Mouse (Mus musculus) splenic B cell, adult 2 months (primary cell): ENCODE measurements around the gene Sox11.

Source experiments
- DNase-seq: peaks from one replicate; pipeline ENCODE4 v3.0.0-alpha.2; 2011; ENCODE audit warnings: low read depth, low spot score
- H3K27me3 ChIP-seq: 2 replicates; pipeline ENCODE4 v1.6.1; 2012; ENCODE audit warnings: mild to moderate bottlenecking, low read length, moderate library complexity, mixed read lengths; ENCODE audit not compliant: control insufficient read depth, poor library complexity, insufficient read depth, severe bottlenecking
- H3K36me3 ChIP-seq: 2 replicates; pipeline ENCODE4 v1.6.1; 2012; ENCODE audit warnings: mild to moderate bottlenecking, low read length, moderate library complexity, mixed read lengths; ENCODE audit not compliant: control insufficient read depth, poor library complexity, insufficient read depth, severe bottlenecking

The Sox11 gene

DNA sequence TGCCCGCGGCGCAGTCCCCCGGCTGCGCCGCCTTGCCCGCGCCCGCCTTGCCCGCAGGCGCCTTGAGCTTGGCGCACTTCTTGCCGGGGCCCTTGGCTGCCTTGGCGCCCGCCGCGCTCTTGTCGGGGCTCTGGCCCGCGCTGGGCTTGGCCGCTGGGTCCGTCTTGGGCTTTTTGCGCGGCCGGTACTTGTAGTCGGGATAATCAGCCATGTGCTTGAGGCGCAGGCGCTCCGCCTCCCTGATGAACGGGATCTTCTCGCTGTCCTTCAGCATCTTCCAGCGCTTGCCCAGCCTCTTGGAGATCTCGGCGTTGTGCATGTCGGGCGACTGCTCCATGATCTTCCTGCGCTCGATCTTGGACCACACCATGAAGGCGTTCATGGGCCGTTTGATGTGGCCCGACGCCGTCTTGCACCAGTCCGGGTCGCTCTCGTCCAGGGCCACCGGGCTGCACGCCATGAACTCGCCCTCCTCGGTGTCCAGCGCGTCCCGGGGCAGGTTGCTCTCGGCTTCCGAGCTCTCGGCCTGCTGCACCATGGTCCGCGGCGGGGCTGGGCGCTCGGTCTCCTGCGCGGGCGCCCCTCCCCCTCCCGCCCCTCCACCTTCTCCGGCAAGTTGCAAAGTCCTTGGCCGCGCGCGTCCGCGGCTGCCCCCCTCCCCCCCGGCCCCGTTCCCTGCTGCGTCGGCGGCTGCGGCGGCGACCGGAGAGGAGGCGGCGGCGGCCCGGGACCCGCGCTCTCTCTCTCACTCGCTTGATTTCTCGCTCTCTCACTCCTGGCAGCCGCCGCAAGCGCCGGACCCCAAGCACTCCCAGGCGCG, at the start of gene Sox11:
Sox11 (minus strand) TSS at position 704 of the 820 bp plus-strand sequence.
- Histone ChIP-seq H3K36me3 (no peaks in the 10 kb centered on the region), H3K27me3 (0 out of 2 replicates have a peak, but pooled peaks cover 3% of the 10 kb centered on the region)
- DNase-seq: no peak

DNA sequence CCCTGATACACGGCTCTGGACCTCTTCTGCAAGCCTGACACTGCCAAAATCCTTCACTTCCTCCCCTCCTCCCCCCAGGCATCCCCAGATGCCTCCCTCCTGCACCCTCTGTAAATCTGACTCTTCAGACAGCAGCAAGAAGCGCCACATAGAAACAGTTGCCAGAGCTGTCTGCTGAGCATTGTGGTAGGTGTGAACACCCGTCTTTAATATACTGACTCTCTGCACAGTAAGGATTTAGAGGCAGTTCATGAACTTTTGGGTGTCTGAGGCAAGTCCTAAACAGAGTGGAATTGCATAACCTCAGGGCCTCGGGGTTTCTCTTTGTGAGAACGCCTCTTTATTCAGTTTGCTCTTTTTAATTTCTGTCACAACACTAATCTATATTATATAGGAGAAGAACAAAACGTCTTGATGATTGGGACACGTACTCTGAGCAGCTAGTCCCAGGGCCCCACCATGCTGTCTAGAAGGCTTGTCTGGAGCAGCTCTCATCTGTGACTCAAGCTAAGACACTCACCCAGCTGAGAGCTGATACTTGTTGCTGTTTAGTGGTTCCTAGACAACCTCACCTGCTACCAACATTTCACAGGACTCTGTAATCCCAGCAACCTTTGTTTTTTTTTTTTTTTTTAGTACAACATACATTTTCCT, 49.4 kb upstream of the Sox11 start:
- DNase-seq: no peak
- no peaks in the 10 kb centered on the region for H3K36me3 ChIP-seq
- no peaks in the 10 kb centered on the region for H3K27me3 ChIP-seq

GRCm38 (mm10) chr12:27390439-27390838, 48.1 kb upstream of the Sox11 start:
- Histone ChIP-seq H3K36me3 (no peaks in the 10 kb centered on the region), H3K27me3 (no peaks in the 10 kb centered on the region)
- no peak for DNase-seq

- no peak for DNase-seq
- no peaks in the 10 kb centered on the region for H3K36me3 ChIP-seq
- no peaks in the 10 kb centered on the region for H3K27me3 ChIP-seq
These were observed 47.1 kb upstream of the Sox11 start for GRCm38 (mm10) chr12:27389429-27389828.

DNA sequence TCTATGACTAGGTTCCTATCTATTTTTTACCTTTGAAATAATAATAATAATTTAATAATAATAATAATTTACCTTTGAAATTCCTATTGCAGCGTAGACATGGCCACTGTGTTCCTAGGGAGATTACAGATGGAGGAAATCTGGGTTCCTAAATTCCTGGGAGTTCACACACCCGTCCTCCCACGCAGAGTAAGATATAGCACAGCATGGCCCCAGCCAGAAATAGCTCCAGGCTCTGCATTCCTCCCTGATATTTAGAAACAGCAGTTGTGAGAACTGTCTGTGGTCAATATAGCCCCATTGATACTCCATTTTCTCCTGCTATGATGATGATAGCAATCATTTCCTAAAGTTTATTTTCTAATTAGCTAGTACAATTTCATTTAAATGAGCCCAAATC, 30.1 kb upstream of the Sox11 start:
- no peaks in the 10 kb centered on the region for H3K27me3 ChIP-seq
- DNase-seq: no peak

DNA sequence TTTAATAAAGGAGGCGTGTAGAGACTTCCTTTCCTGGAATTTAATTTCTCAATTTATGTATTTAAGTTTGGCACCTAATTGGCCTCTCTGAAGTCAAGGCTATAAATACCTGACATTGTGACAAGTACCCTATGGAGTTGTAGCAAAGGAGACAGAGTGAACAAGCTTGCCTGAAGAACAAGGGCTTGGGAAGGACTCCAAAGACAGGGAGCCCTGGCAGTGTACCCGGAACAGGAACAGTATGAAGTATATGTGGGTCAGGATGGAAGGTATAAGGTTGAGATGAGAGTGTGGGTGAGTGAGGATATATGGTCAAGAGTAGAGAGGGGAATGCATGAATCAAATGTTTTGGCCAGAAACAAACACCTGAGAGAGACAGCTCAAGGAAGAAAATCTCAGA, 28.4 kb upstream of the Sox11 start:
- H3K36me3 ChIP-seq: no peaks in the 10 kb centered on the region
- no peaks in the 10 kb centered on the region for H3K27me3 ChIP-seq
- DNase-seq: no peak

More for the DNA sequence above, 30.1 kb upstream of the Sox11 start:
- H3K36me3 ChIP-seq: no peaks in the 10 kb centered on the region

GRCm38 (mm10) chr12:27367476-27367875, 25.1 kb upstream of the Sox11 start:
- H3K27me3 ChIP-seq: no peaks in the 10 kb centered on the region
- no peak for DNase-seq
- no peaks in the 10 kb centered on the region for H3K36me3 ChIP-seq

DNA sequence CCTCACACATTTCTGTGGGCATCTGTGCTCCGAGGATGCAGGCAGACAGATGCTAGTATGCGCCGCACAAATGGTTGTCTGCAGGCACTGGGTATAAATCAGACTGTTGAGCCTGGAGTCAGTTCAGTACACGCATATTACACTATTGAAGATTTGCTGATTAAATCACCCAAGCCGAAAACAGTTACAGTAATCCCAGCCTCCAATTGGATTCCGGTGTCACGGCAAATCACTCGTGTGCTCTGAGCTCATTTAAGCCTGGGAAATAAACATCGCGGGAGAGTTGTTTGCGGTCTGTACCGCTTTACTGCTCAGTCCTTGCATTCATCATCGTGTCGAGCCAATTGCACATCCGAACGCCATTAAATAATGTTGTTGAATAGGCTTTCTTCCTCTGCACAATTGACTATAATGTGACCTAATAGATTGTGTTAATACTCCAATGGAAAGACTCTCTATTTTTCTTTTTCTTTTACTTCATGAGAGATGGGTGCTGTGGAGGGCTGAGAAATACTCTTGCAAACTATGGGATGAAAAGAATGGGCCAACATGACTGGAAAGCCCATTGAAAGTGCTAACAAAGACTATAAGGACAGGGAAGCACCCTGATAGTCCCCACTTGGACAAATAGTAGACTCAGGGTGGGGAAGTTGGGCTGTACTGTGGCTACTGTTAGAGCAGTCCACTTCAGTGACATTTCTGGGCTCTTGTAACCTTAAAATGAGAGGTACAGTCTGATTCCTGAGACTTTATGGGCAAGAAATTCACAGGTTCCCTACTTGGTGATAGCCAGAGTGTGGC, 21.7 kb upstream of the Sox11 start:
- no peak for DNase-seq
- H3K36me3 ChIP-seq: no peaks in the 10 kb centered on the region
- H3K27me3 ChIP-seq: no peaks in the 10 kb centered on the region

GRCm38 (mm10) chr12:27357076-27357637, 14.8 kb upstream of the Sox11 start:
- no peaks in the 10 kb centered on the region for H3K27me3 ChIP-seq
- DNase-seq: no peak
- no peaks in the 10 kb centered on the region for H3K36me3 ChIP-seq

GRCm38 (mm10) chr12:27356571-27356970, 14.2 kb upstream of the Sox11 start:
- Histone ChIP-seq H3K27me3 (no peaks in the 10 kb centered on the region), H3K36me3 (no peaks in the 10 kb centered on the region)
- no peak for DNase-seq

DNA sequence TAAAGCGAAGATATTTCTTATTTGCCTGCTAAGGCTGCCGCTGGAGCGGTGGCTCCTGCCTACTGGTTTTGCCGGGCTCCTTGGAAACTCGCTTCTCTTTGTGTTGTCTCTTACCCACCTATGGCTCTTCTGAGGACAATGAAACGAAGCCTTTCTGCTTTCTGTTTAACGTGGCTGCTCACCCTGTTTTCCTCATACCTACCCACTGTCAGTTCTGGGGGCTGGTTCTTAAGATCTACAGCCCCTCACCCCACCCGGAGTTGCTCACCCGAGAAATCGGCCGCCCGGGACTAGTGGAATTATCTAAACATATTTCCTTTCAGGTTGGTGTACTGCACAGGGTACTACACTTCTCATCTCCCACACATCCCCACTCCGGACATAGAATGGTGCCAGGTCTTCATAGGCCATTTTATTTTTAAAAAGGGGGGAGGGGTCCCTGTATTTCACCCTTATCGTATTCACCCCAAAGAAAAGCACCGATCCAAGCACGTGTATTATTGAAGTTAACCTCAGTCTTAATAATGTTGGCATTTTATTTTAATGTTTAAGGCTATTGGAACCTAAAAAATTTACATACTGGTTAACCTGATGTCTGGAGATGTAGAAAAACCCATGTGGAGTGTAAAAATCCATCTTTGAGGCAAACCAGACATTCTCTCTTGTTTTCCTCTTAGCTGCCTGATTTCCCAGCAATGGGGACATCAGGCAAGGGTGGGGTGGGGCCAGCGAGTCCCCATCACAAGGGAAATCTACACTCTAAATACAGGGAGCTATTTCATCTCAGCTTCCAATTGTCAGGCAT, 1.4 kb upstream of the Sox11 start:
- H3K27me3 ChIP-seq: 0 out of 2 replicates have a peak, but pooled peaks cover 3% of the 10 kb centered on the region
- no peaks in the 10 kb centered on the region for H3K36me3 ChIP-seq
- DNase-seq: no peak

- no peak for DNase-seq
- Histone ChIP-seq H3K36me3 (no peaks in the 10 kb centered on the region), H3K27me3 (0 out of 2 replicates have a peak, but pooled peaks cover 3% of the 10 kb centered on the region)
These were observed 574 bp upstream of the Sox11 start for GRCm38 (mm10) chr12:27342691-27343605.

- no peak for DNase-seq
- Histone ChIP-seq H3K27me3 (0 out of 2 replicates have a peak, but pooled peaks cover 3% of the 10 kb centered on the region), H3K36me3 (no peaks in the 10 kb centered on the region)
These were observed 1.1 kb downstream of the Sox11 start for GRCm38 (mm10) chr12:27341130-27341870.
